Mouse (Mus musculus) kidney, adult 2 months (tissue): ENCODE measurements at regions not wholly inside any gene's neighbourhood (a gene's known extent, or its start where the extent isn't known, plus 50 kb on each side); places are given as distances from the start of the nearest gene placed in this dataset.

Experiments
- CTCF ChIP-seq: fragments of 200-500 bp; conservative IDR thresholded peaks from 2 replicates; pipeline ENCODE4 v1.5.1; 2011; ENCODE audit warnings: low read depth, mild to moderate bottlenecking, control low read depth, low read length, moderate library complexity, mixed read lengths; ENCODE audit not compliant: insufficient read depth, insufficient read length
- POLR2A ChIP-seq: fragments of 200-500 bp; IDR thresholded peaks from one replicate; pipeline ENCODE4 v1.6.1; 2011; ENCODE audit warnings: low read depth, low read length, control low read depth

- no peak for TF ChIP-seq CTCF
- no peak for TF ChIP-seq POLR2A
Observed at GRCm38 (mm10) chr3:120594226-120594625, 577.3 kb downstream of the Rwdd3 start.
